Mouse (Mus musculus): ENCODE data around the gene Ilkap. TPM values are rescaled to one million over a fixed set of nuclear protein-coding genes. Genes with fewer than 3 reads are reported as not detected.

The Ilkap gene
- polyA plus RNA-seq, 1 experiment from 2014 or later, result 104 TPM

- Histone ChIP-seq H3K9me3 (replicated peaks) (no peaks in the 10 kb centered on the region), H3K4me2 (no peak overlapping the region), H3K36me3 (peaks cover 88% of the 10 kb centered on the region), H3K9ac (no peak overlapping the region), H3K4me1 (replicated peaks) (peaks cover 21% of the 10 kb centered on the region), H3K4me3 (no peak overlapping the region), H3K27ac (ENCODE audit: poor library complexity, severe bottlenecking) (no peak overlapping the region), H3K27me3 (replicated peaks) (no peaks in the 10 kb centered on the region)
- 91% methylated on average over 4 of the region's 4 CpGs for WGBS
- no peak for ATAC-seq (ENCODE audit: insufficient number of reproducible peaks, low FRiP score)
Observed at GRCm38 (mm10) chr1:91381091-91381471, 17.5 kb downstream of the Ilkap start.

GRCm38 (mm10) chr1:91380453-91381090, 18.0 kb downstream of the Ilkap start:
- no peak overlapping the region for H3K27ac ChIP-seq (ENCODE audit: poor library complexity, severe bottlenecking)
- H3K4me2 ChIP-seq, result no peak overlapping the region
- no peak overlapping the region for H3K9ac ChIP-seq
- no peak overlapping the region for H3K4me3 ChIP-seq
- H3K36me3 ChIP-seq, result peaks cover 91% of the 10 kb centered on the region
- H3K9me3 ChIP-seq (replicated peaks), result no peaks in the 10 kb centered on the region
- peaks cover 21% of the 10 kb centered on the region for H3K4me1 ChIP-seq (replicated peaks)
- 59% methylated on average over 7 of the region's 7 CpGs for WGBS
- no peaks in the 10 kb centered on the region for H3K27me3 ChIP-seq (replicated peaks)
- 0 out of 2 replicates have a peak, but pooled peaks have one; percentile 15 for ATAC-seq (ENCODE audit: insufficient number of reproducible peaks, low FRiP score)

- Histone ChIP-seq H3K27ac (ENCODE audit: poor library complexity, severe bottlenecking) (no peak overlapping the region), H3K36me3 (peaks cover 87% of the 10 kb centered on the region), H3K4me2 (no peak overlapping the region), H3K27me3 (replicated peaks) (no peaks in the 10 kb centered on the region), H3K4me3 (no peak overlapping the region), H3K9me3 (replicated peaks) (no peaks in the 10 kb centered on the region), H3K9ac (no peak overlapping the region), H3K4me1 (replicated peaks) (peaks cover 10% of the 10 kb centered on the region)
- 87% methylated on average over 6 of the region's 6 CpGs for WGBS
- ATAC-seq (ENCODE audit: insufficient number of reproducible peaks, low FRiP score), result no peak
Observed at GRCm38 (mm10) chr1:91373414-91373835, 25.2 kb downstream of the Ilkap start.

- WGBS, result 84% methylated on average over 23 of the region's 23 CpGs
- no peak overlapping the region for H3K9ac ChIP-seq
- H3K4me3 ChIP-seq, result no peak overlapping the region
- H3K27ac ChIP-seq (ENCODE audit: poor library complexity, severe bottlenecking), result no peak overlapping the region
- no peaks in the 10 kb centered on the region for H3K9me3 ChIP-seq (replicated peaks)
- ATAC-seq (ENCODE audit: insufficient number of reproducible peaks, low FRiP score), result no peak
- H3K4me2 ChIP-seq, result no peak overlapping the region
- H3K27me3 ChIP-seq (replicated peaks), result 0 out of 2 replicates have a peak, but pooled peaks cover 7% of the 10 kb centered on the region
- H3K4me1 ChIP-seq (replicated peaks), result peaks cover 11% of the 10 kb centered on the region
- peaks cover 54% of the 10 kb centered on the region for H3K36me3 ChIP-seq
Observed at GRCm38 (mm10) chr1:91370055-91370454, 28.6 kb downstream of the Ilkap start.

GRCm38 (mm10) chr1:91369408-91369807, 29.2 kb downstream of the Ilkap start:
- no peak for ATAC-seq (ENCODE audit: insufficient number of reproducible peaks, low FRiP score)
- peaks cover 47% of the 10 kb centered on the region for H3K36me3 ChIP-seq

GRCm38 (mm10) chr1:91367295-91367694, 31.3 kb downstream of the Ilkap start:
- H3K9ac ChIP-seq, result no peak overlapping the region

More at GRCm38 (mm10) chr1:91369408-91369807, 29.2 kb downstream of the Ilkap start:
- Histone ChIP-seq H3K4me2 (no peak overlapping the region), H3K27ac (ENCODE audit: poor library complexity, severe bottlenecking) (no peak overlapping the region), H3K4me1 (replicated peaks) (peaks cover 11% of the 10 kb centered on the region), H3K9me3 (replicated peaks) (0 out of 2 replicates have a peak, but pooled peaks cover 1% of the 10 kb centered on the region), H3K9ac (no peak overlapping the region), H3K27me3 (replicated peaks) (0 out of 2 replicates have a peak, but pooled peaks cover 7% of the 10 kb centered on the region), H3K4me3 (no peak overlapping the region)
- 68% methylated on average over 4 of the region's 4 CpGs for WGBS

GRCm38 (mm10) chr1:91366215-91367108, 32.2 kb downstream of the Ilkap start, which contains the start of gene Erfe:
Gene Erfe (plus strand): TSS chr1:91366430.
- ATAC-seq (ENCODE audit: insufficient number of reproducible peaks, low FRiP score), result peak; percentile 31; the same call in 1 of the 2 replicates

More at GRCm38 (mm10) chr1:91367295-91367694, 31.3 kb downstream of the Ilkap start:
- no peak overlapping the region for H3K4me2 ChIP-seq
- WGBS, result 97% methylated on average over 3 of the region's 3 CpGs
- H3K36me3 ChIP-seq, result peaks cover 41% of the 10 kb centered on the region
- no peak for ATAC-seq (ENCODE audit: insufficient number of reproducible peaks, low FRiP score)
- H3K27ac ChIP-seq (ENCODE audit: poor library complexity, severe bottlenecking), result no peak overlapping the region
- H3K4me1 ChIP-seq (replicated peaks), result peaks cover 11% of the 10 kb centered on the region
- H3K9me3 ChIP-seq (replicated peaks), result peaks cover 10% of the 10 kb centered on the region; the same call in 1 of the 2 replicates
- H3K27me3 ChIP-seq (replicated peaks), result 0 out of 2 replicates have a peak, but pooled peaks cover 7% of the 10 kb centered on the region
- no peak overlapping the region for H3K4me3 ChIP-seq

GRCm38 (mm10) chr1:91365816-91366214, 32.8 kb downstream of the Ilkap start:
- Histone ChIP-seq H3K36me3 (peaks cover 41% of the 10 kb centered on the region), H3K27ac (ENCODE audit: poor library complexity, severe bottlenecking) (no peak overlapping the region), H3K4me2 (peak overlapping the region; percentile 92), H3K4me1 (replicated peaks) (peaks cover 11% of the 10 kb centered on the region), H3K4me3 (peak overlapping the region; percentile 52), H3K27me3 (replicated peaks) (0 out of 2 replicates have a peak, but pooled peaks cover 7% of the 10 kb centered on the region), H3K9ac (peak overlapping the region; percentile 76; the same call in 1 of the 2 replicates), H3K9me3 (replicated peaks) (peaks cover 14% of the 10 kb centered on the region; the same call in 1 of the 2 replicates)
- no peak for ATAC-seq (ENCODE audit: insufficient number of reproducible peaks, low FRiP score)
- WGBS, result 28% methylated on average over 8 of the region's 8 CpGs

More at GRCm38 (mm10) chr1:91366215-91367108, 32.2 kb downstream of the Ilkap start, which contains the start of gene Erfe:
- Histone ChIP-seq H3K4me1 (replicated peaks) (peaks cover 11% of the 10 kb centered on the region), H3K4me3 (peak within 1 kb of the TSS; percentile 52), H3K27ac (ENCODE audit: poor library complexity, severe bottlenecking) (no peak within 1 kb of the TSS), H3K9me3 (replicated peaks) (peaks cover 14% of the 10 kb centered on the region; the same call in 1 of the 2 replicates), H3K4me2 (peak within 1 kb of the TSS; percentile 92), H3K36me3 (peaks cover 41% of the 10 kb centered on the region), H3K27me3 (replicated peaks) (0 out of 2 replicates have a peak, but pooled peaks cover 7% of the 10 kb centered on the region), H3K9ac (peak within 1 kb of the TSS; percentile 76)
- 1% methylated on average over 68 of the region's 68 CpGs for WGBS

GRCm38 (mm10) chr1:91364822-91365644, 33.6 kb downstream of the Ilkap start:
- no peak overlapping the region for H3K27ac ChIP-seq (ENCODE audit: poor library complexity, severe bottlenecking)
- H3K36me3 ChIP-seq, result peaks cover 40% of the 10 kb centered on the region
- no peak for ATAC-seq (ENCODE audit: insufficient number of reproducible peaks, low FRiP score)
- peaks cover 14% of the 10 kb centered on the region; the same call in 1 of the 2 replicates for H3K9me3 ChIP-seq (replicated peaks)
- 0 out of 2 replicates have a peak, but pooled peaks cover 7% of the 10 kb centered on the region for H3K27me3 ChIP-seq (replicated peaks)
- H3K4me3 ChIP-seq, result no peak overlapping the region
- WGBS, result 86% methylated on average over 16 of the region's 16 CpGs
- H3K4me2 ChIP-seq, result no peak overlapping the region
- H3K4me1 ChIP-seq (replicated peaks), result peaks cover 11% of the 10 kb centered on the region
- no peak overlapping the region for H3K9ac ChIP-seq

- no peak for ATAC-seq (ENCODE audit: insufficient number of reproducible peaks, low FRiP score)
- H3K27me3 ChIP-seq (replicated peaks), result 0 out of 2 replicates have a peak, but pooled peaks cover 7% of the 10 kb centered on the region
- H3K4me2 ChIP-seq, result no peak overlapping the region
- no peak overlapping the region for H3K9ac ChIP-seq
- H3K4me1 ChIP-seq (replicated peaks), result peaks cover 11% of the 10 kb centered on the region
- H3K27ac ChIP-seq (ENCODE audit: poor library complexity, severe bottlenecking), result no peak overlapping the region
- 71% methylated on average over 5 of the region's 5 CpGs for WGBS
- no peak overlapping the region for H3K4me3 ChIP-seq
- H3K9me3 ChIP-seq (replicated peaks), result peaks cover 14% of the 10 kb centered on the region; the same call in 1 of the 2 replicates
- H3K36me3 ChIP-seq, result peaks cover 66% of the 10 kb centered on the region
Observed at GRCm38 (mm10) chr1:91362113-91362512, 36.5 kb downstream of the Ilkap start.
